Mouse (Mus musculus) NIH3T3 (cell line): ENCODE data around the gene Ctr9.

Experiments
- DNase-seq: peaks from one replicate; pipeline ENCODE4 v3.0.0-alpha.2; 2012; ENCODE audit warnings: low read depth

The Ctr9 gene

GRCm38 (mm10) chr7:111028281-111029045 is at the start of gene Ctr9:
TSS of gene Ctr9 (plus strand) at chr7:111028951.
- DNase-seq: peak; percentile 92

- DNase-seq: no peak
Measured at GRCm38 (mm10) chr7:110981036-110981435, 47.7 kb upstream of the Ctr9 start.

GRCm38 (mm10) chr7:110982053-110982705 is 46.6 kb upstream of the Ctr9 start, which contains the start of gene Mrvi1:
TSS of gene Mrvi1 (minus strand) at chr7:110982461.
- DNase-seq: peak; percentile 66

GRCm38 (mm10) chr7:110982764-110983163 is 46.0 kb upstream of the Ctr9 start:
- DNase-seq: peak; percentile 62

GRCm38 (mm10) chr7:110983621-110984020 is 45.1 kb upstream of the Ctr9 start:
- no peak for DNase-seq

- DNase-seq: no peak
Measured at GRCm38 (mm10) chr7:110985581-110986265, 43.0 kb upstream of the Ctr9 start.

GRCm38 (mm10) chr7:110988081-110988480 is 40.7 kb upstream of the Ctr9 start:
- DNase-seq: no peak

- DNase-seq: no peak
Measured at GRCm38 (mm10) chr7:110989286-110989879, 39.4 kb upstream of the Ctr9 start.

- DNase-seq: no peak
Measured at GRCm38 (mm10) chr7:110990356-110991220, 38.2 kb upstream of the Ctr9 start.

- no peak for DNase-seq
Measured at GRCm38 (mm10) chr7:110991221-110991494, 37.6 kb upstream of the Ctr9 start.

- no peak for DNase-seq
Measured at GRCm38 (mm10) chr7:110998887-110999827, 29.6 kb upstream of the Ctr9 start.

- no peak for DNase-seq
Measured at GRCm38 (mm10) chr7:111004136-111004840, 24.5 kb upstream of the Ctr9 start.

GRCm38 (mm10) chr7:111014039-111014605 is 14.6 kb upstream of the Ctr9 start:
- DNase-seq: no peak

GRCm38 (mm10) chr7:111014893-111015292 is 13.9 kb upstream of the Ctr9 start:
- peak; percentile 93 for DNase-seq

GRCm38 (mm10) chr7:111015731-111016130 is 13.0 kb upstream of the Ctr9 start:
- DNase-seq: peak; percentile 19

GRCm38 (mm10) chr7:111016921-111017320 is 11.8 kb upstream of the Ctr9 start:
- no peak for DNase-seq

GRCm38 (mm10) chr7:111020814-111021213 is 7.9 kb upstream of the Ctr9 start:
- DNase-seq: peak; percentile 32

- no peak for DNase-seq
Measured at GRCm38 (mm10) chr7:111024068-111024594, 4.6 kb upstream of the Ctr9 start.

- no peak for DNase-seq
Measured at GRCm38 (mm10) chr7:111024912-111025311, 3.8 kb upstream of the Ctr9 start.
